Mouse (Mus musculus) frontal cortex, postnatal 25 days (tissue): ENCODE measurements around the gene Arf4.

Source experiments
- DNase-seq, 2 experiments: peaks; one replicate each; pipeline ENCODE4 v3.0.0; 2022; ENCODE audit warnings: low spot score in 2 of 2

The Arf4 gene

DNA sequence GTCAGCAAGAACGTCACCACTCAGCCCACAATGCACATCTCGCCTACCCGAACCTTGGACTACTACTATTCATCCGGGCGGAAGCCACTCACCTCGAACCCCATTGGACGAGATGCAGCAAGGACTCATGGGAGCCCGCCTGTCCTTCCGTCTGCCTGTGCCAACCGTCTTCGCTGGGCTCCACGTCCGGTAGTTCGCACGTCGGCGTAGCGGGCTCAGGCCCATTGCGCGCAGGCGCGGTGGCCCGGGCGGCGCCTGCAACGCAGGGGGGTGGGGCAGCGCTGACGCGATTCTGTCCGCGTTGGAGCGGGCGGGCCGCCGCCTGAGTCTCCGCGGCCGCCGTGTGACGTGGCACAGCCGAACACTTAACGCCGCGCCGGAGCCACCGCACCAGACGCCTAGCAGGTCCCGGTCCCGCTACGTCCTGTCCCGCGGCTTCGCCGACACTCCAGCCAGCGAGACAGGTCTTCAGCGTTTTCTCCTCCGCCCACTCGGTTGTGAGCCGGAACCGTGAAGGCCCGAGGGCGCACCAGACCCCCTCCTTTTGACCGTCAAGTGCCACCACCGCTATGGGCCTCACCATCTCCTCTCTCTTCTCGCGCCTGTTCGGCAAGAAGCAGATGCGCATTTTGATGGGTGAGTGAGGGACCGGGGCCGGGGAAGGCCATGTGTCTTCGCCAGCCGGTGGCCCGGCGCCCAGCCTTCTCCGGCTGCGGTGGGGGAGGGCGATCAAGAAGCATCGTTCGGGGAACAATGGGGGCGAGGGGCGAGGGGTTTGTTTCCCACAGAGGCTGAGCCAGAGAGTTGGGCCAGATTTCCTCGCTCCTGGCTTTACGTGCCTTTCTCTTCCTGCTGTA is at the start of gene Arf4:
TSS of gene Arf4 (plus strand) at position 224 of the 857 bp plus-strand sequence.
- DNase-seq, result peak; percentile 94 to 96

DNA sequence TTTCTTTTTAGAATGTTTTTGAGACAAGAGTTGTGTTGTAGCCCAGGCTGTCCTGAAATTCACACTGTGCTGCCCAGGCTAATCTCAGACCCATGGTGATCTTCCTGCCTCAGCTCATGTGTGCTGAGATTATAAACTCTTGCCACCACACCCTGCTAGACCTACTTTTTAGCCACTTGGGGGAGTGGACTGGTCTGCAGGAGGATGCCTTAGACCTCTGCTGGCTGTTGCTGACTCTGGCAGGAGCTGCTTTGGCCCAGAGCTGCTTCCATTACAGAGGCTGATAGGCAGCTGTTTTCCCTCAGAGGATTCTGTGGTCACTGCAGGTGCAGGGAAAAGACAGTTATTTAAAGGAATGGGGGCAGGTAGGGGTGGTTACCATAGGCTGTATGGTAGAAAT is 46.5 kb upstream of the Arf4 start:
- no peak for DNase-seq

DNA sequence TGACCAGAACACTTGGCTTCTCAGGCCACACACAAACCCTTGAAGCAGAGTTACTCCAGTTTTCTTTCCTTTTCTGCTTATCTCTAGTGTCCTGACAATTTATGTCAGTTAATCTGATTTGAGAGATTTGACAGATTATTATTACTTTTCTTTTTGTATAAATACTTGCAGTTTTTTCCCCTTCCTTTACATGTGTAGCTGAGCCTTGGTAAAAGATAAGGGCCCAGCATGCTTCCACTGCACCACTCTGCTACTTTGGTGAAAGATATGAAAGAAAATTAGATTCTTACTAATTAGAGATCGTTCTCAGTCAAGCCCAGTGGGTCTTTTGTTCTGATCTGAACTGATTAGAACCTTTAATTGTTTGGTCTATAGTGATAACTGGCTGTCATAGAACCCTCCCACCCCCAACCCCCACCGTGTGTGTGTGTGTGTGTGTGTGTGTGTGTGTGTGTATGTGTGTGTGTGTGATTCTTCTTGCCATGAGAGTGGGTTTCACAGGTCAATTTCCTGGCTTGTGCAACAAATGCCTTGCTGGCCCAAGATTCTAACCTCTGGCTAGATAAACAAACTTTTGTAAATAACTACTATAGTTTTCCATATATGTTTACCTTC is 44.5 kb upstream of the Arf4 start:
- no peak for DNase-seq

DNA sequence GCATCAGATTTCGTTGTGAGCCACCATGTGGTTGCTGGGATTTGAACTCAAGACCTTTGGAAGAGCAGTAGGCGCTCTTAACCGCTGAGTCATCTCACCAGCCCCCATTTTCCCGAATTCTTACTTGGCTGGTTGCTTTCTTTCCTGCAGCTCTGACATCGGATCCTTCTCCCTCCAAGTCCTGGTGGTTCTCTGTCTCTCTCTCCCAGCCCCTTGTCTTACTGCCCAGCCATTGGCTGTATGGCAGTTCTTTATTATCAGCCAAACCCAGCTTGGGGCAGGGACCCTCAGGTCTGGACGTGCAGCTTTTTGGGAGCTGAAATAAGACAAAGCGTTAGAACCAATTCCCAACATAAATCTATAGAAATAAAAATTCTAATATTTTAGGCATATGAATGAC is 42.7 kb upstream of the Arf4 start:
- DNase-seq, result no peak

DNA sequence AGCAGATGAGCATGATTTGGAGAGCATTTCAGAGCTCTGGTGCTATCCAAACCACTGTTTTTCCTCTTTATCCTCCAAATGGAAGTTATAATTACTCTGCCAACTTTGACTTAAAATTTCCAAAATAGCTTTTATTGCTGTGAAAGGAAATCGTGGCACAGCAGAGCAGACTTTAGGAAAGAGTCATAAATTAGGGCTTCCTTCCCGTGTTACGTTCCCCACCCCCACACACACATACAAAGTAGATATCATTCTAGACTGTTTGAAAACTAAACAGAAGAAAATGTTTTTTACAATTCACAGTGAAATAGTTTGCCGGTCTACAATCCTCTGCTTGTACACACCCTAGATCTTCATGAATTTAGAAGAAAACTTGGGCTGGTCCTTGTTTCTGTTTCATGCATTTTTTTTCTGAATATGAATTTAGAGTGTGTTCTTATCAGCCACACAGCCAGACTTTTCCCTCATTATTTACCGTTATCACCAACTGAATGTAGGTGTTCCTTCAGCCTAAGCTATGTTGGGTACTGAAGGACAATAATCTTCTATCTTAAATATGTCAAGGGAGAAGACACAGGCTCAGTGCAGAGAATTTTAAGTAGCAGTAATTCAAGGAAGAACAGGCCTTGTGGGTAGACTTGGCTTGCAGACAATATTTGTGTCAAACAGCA is 42.0 kb upstream of the Arf4 start:
- DNase-seq, result no peak

DNA sequence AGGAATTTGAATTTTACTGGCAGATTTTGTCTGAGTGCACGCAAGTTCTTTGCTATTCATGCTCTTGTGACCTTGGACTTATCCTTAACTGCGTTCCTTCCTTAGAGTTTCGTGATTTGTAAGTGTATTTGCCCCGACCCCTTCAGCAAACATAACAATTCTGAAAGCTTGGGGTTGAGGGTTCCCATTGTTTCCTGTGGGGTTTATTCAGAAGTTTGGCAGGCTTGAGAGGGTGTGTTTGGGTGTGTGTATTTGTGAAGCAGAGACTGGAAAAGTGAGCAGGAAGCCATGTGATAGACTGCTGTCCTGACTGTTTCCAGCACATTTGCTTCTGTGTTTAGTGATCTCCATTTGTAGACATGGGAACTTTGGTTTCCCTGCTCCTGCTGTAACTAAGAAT is 32.5 kb upstream of the Arf4 start:
- DNase-seq, result no peak

DNA sequence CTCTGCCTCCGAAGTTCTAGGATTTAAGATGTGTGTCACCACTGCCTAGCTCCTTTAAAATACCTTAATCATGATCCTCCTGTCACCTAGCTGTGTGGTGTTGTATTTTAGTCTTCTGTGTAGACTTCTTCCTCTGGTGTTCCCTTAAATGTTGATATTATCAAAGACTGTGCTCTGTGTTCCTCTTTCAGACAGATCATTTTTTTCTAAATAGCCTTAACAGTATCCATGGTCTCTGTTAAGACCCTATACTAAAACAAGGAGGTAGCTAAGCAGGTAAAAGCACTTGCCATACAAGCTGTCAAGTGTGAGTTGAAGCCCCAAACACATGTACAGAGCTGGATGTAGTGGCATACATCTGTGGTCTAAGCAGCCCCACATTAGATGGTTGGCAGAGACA is 28.2 kb upstream of the Arf4 start:
- no peak for DNase-seq

DNA sequence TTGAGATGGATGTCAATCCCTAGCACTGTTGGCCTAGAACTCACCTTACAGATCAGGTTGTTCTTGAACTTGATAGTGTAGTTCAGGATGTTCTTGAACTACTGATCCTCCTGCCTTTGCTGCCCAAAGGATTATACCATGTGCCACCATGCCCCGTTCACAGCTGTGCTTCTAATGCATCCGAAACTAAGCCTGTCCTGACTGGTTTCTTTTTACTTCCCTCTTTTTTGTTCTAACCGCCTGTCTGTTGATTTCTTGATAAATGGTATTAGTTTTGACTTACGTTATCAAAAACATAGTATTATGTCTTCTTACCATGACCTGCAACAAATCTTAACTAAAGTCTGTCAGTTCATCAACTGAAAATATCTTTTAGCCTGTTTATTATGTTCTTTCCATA is 27.2 kb upstream of the Arf4 start:
- no peak for DNase-seq

DNA sequence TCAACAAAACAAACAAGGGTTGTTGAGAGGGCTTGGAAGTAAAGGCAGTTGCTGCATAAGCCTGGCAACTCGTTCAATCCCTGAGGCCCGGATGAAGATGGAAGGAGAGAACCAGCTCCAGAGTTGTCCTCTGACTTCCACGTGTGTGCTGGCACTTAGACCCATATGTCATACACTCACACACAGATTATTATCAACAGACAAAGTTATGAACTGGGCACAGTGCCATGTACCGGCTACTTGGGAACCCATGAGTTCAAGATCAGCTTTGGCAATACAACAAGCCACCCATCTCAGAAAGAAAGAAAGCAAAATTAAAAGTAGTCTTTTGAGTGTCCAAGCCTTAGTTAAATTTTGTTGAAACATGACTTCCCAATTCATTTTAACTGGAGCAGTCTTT is 12.6 kb upstream of the Arf4 start:
- DNase-seq, result no peak

DNA sequence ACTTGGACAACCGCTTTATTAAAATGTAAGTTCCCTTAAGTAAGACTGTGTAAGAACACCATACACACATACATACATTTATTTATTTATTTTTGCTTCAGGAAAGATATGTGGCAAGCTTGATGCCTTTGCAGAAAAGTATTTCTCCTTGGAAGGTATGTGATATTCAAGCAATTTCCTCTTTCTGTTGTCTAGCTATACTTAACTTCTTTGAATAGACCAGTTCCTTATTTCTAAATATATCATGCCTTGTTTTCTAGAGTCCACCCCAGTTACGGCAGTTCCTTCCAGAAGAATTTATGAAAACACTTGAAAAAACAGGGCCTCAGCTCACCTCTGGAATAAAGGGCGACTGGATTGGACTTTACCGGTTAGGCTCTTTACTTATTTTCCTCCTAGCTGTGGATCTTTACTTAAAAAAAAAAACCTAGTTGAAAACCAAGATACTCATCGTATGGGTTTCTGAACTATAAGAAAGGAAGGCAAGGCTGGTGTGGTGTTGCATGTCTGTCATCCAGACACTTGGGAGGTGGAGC is 11.2 kb upstream of the Arf4 start:
- no peak for DNase-seq

DNA sequence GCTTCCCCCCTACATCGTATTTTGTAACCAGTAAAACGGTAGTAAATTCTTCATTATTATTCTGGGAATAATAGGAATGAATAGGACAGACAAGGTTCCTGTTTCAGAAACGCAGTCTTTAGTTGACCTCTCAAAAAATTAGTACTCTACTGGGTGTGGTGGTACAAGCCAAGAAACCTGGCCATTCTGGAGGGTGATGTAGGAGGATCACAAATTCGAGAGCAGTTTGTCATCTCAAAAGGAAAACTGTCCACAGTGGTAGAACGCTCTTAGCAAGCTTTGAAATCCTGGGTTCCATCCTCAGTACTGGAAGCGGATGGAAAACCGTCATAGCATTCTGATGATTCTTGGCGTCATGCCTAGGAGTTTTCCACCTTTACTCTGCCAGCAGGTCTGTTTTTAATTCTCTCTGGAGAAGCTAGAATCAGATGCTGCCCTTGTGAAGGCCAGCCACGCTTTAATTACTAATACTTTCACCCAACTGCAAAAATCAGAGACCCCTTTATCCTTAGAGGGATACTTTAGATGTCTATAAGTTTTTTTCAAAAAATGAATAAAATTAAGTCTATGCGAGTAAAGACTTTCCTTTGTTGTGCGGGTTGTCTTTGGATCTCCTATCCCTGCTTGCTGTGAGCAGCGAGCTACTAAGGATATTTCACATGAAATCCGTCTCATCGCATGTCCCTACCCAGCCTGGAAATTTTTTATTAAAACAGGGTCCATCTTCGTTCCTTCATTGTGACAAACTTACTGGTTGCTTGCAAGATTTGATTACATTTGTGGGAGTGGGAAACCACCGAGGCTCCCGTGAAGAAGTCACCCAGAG is 636 bp upstream of the Arf4 start:
- no peak for DNase-seq

DNA sequence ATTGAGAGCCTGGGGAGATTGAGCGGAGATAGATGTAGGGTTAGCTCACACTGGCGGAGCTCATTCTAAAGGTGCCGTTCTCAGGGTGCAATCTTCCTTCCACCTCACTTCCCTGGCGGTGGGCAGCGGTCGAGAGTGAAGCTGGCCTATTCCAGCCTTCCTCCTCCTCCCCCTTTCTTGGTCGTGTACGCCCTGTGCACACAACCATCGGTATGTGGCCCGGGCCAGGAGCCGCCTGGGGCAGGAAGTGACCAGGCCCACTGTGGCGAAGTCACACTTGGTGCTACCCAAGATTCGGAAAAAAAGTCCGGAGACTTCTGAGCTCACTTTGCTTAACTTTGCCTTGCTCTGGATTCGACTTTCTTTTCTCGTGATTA is 822 bp downstream of the Arf4 start:
- DNase-seq, result peak; percentile 10 to 14

DNA sequence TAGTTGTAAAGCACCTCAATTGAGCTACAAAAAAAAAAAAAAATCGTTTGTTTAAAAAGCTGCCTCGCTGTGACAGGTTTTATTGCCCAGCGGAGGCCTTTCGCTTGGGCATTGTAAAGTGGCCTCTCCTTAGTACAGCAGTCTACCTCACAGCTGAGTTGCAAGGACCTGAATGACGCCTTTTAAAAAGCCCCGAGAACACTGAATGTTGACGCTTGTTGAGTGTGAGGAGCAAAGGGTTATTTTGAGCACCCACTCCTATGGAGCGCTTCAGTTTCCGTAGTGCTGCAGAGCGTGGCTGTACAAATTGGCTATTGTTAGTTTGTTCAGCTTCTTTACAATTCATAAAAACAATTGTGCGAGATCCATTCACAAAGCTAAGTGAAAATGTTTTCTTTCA is 1.4 kb downstream of the Arf4 start:
- DNase-seq, result no peak

DNA sequence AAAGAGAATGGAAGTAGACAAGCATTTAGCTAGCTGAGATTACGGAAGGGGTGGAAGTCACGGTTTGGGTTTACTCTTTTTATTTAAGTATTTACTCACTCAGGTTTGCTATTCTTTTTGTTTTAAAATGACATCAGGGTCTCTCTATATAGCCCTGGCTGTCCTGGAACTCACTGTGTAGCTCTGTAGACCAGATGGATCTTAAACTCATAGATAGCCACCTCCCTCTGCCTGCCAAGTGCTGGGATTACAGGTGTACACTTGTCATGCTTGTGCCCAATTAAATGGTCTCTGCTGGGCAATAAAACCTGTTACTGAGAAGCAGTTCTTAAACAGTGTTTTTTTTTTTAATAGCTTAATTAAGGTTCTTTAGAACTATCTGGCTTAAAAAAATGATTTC is 2.1 kb downstream of the Arf4 start:
- no peak for DNase-seq

DNA sequence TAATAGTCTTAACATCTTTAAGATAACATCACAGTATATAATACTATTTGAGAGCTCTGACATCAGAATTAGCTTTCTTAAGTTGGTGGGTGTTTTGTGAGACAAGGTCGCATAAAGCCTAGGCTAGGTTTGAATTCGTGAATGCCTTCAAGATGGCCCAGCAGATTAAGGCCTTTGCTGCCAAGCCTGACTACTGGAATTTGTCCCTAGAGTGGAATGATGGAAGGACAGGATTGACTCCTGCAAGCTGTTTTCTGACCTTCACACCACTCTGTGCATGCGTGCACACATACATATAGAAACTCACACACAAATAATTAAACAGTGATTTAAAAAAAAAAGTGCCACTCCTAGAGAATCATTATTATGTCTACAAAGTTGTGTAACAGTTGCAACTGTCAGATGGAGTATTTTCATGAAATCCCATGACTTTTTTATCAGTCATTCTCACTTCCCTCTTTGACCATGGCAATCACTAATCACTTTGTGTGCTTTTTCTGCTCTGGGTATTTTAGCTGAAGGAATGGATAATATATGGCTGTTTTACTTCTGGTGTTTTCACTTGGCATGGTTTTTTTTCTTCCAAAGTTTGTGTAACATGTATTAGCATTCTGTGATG is 5.2 kb downstream of the Arf4 start:
- no peak for DNase-seq

DNA sequence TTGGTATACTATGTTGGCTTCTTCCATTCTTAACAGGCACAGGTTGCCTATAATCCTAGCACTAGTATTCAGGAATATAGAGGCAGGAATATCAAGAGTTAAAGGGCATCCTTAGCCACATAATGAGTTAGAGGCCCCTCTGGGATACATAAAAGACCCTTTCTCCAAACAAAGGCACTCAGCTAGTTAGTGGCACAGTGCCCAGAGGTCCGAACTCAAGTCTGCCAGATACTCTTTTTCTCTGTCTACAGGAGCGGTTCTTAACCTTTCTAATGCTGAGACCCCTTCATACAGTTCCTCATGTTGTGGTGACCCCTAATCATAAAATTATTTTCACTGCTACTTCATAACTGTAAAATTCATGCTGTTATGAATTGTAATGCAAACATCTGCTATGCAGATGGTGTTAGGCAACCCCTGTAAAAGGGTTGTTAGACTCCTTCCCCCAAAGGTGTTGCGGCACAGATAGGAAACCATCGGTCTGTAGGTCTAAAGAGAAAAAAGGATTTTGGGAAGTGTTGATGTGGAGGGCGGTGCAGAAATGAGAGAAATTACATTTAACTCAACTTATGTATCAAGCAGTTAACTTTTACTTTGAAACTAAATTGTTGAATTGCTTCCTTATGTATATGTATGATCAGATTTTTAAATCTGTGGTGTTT is 8.2 kb downstream of the Arf4 start:
- DNase-seq, result no peak

DNA sequence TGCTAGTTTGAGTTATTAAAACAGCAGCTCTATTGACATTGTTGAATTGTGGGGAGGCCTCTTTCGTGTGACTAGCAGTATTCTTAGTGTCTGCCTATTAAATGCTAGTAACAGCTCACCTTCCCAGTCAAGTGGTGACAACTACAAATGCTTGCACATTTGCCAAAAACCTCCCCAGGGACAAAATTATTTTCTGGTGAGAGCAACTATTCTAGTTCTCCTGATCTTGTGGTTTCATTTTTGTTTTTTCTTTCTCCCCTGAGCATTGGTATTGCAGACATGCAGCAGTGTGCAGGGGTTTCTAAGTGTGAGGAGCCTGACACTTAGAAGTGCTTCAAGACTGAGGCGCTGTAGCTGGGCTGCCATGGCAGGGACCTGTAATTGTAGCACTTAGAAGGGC is 9.9 kb downstream of the Arf4 start:
- DNase-seq, result no peak

DNA sequence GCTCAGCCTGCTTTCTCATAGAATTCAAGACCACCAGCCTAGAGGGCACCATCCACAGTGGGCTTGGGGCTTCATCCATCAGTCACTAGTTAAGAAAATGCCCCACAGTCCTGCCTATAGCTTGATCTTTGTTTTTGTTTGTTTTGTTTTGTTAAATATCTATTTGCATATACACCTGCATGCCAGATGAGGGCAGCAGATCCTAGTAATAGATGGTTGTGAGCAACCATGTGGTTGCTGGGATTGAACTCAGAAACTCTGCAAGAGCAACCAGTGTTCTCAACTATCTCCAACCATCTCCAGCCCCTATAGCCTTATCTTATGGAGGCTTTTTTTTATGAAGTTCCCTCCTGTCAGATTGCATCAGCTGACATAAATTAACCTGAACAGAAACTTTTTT is 14.0 kb downstream of the Arf4 start:
- DNase-seq, result no peak

DNA sequence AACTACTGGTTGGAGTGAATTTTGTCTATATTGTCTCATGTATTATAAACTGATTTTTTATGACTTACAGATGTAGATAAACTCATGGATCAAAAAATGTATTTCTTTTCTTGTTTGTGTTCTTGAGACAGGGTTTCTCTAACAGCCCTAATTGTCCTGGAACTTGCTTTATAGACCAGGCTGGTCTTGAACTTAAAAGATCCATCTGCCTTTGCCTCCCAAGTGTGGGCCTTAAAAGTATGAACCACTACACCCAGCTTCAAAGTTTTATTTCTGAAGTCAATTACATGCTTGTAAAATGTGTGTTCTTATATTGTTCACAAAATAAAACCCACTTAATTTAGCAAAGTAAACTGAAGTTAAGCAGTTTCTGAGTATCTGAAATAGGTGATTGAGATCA is 20.3 kb downstream of the Arf4 start:
- DNase-seq, result no peak

DNA sequence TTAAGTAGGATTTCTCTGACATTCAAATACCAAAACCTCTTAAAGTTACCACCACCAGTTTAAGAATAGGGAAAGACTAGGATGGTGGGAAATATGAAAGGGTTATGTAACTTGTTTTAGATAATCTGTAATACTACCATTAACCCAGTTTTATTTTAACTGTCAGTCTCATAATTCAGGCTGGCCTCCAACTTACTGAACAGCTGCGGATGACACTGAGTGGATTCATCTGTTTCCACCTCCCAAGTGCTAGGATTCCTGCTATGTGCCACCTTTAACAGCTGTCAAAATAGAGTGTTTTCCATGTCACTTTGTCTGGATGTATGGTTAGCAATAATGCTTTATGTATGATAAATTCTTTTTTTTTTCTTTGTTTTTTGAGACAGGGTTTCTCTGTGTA is 22.4 kb downstream of the Arf4 start:
- DNase-seq, result no peak

DNA sequence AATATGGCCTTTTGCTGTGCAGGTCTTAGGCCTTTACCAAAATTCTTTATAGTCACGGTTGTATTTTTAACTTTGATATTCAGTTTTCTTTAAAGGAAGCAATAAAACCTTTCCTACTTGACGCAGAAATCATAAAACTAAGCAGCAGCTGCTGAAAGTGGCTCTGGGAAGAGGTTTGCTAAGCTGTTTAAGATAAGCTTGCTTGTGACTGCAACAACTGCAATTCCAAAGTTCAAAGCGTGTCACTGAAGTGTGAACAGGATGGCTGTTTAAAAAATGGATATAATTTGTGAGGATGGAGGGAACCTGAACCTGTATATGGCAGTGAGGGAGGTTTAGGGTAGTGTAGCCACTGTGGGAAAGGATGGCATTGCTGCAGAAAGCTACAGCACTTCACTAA is 24.1 kb downstream of the Arf4 start:
- DNase-seq, result no peak
